Mouse (Mus musculus): ENCODE measurements around the gene 5730596B20Rik.

5730596B20Rik gene

GRCm38 (mm10) chr6:52213119-52213986, 36.1 kb downstream of the 5730596B20Rik start, which contains the start of the genes Hoxa3 and Gm28308:
Hoxa3 (minus strand) TSS chr6:52213336.
Gm28308 (minus strand) TSS chr6:52213339.
- peak; percentile 89 for DNase-seq

- DNase-seq, result peak; percentile 60
These were observed 37.0 kb downstream of the 5730596B20Rik start for GRCm38 (mm10) chr6:52214271-52214670.

- peak; percentile 39 for DNase-seq
These were observed 37.8 kb downstream of the 5730596B20Rik start for GRCm38 (mm10) chr6:52215070-52215469.

GRCm38 (mm10) chr6:52215771-52216535, 38.7 kb downstream of the 5730596B20Rik start:
- DNase-seq, result peak; percentile 66

GRCm38 (mm10) chr6:52216691-52217458, 39.6 kb downstream of the 5730596B20Rik start:
- DNase-seq, result peak; percentile 73

- DNase-seq, result peak; percentile 97
These were observed 40.1 kb downstream of the 5730596B20Rik start for GRCm38 (mm10) chr6:52217459-52217768.

GRCm38 (mm10) chr6:52217895-52218642, 40.8 kb downstream of the 5730596B20Rik start:
- DNase-seq, result peak; percentile 60

- DNase-seq, result peak; percentile 34
These were observed 41.4 kb downstream of the 5730596B20Rik start for GRCm38 (mm10) chr6:52218643-52219215.

GRCm38 (mm10) chr6:52219234-52219942, 42.1 kb downstream of the 5730596B20Rik start:
- DNase-seq, result peak; percentile 40

GRCm38 (mm10) chr6:52220003-52220864, 42.9 kb downstream of the 5730596B20Rik start:
- peak; percentile 76 for DNase-seq

- no peak for DNase-seq
These were observed 43.6 kb downstream of the 5730596B20Rik start for GRCm38 (mm10) chr6:52220865-52221310.

GRCm38 (mm10) chr6:52221337-52221992, 44.2 kb downstream of the 5730596B20Rik start, which contains the start of gene Hoxa7:
Hoxa7 (minus strand) TSS chr6:52221854.
- DNase-seq, result peak; percentile 97

- peak; percentile 79 for DNase-seq
These were observed 44.8 kb downstream of the 5730596B20Rik start for GRCm38 (mm10) chr6:52221993-52222685.

GRCm38 (mm10) chr6:52222729-52223128, 45.4 kb downstream of the 5730596B20Rik start:
- peak; percentile 61 for DNase-seq

- DNase-seq, result peak; percentile 52
These were observed 46.9 kb downstream of the 5730596B20Rik start for GRCm38 (mm10) chr6:52223939-52224760.

- DNase-seq, result peak; percentile 67
These were observed 47.8 kb downstream of the 5730596B20Rik start for GRCm38 (mm10) chr6:52224895-52225611.

Measured in kidney, postnatal 10 days (tissue).